Mouse (Mus musculus) embryonic facial prominence, embryonic 15.5 days (tissue): ENCODE results near the gene Lrp1. TPM values are rescaled to one million over a fixed set of nuclear protein-coding genes. Genes with fewer than 3 reads are reported as not detected.

Experiments
- ATAC-seq: fragments of 200-750 bp; cut with Nextera tagmentation; 2 replicates; pipeline ENCODE4 v1.8.0; 2017; ENCODE audit warnings: low read depth, moderate TSS enrichment; ENCODE audit not compliant: insufficient number of reproducible peaks, low FRiP score, low TSS enrichment
- H3K27ac ChIP-seq: fragments of 300-500 bp; sonication (generic); replicated peaks from 2 replicates; pipeline ENCODE4 v1.5.1; 2015; ENCODE audit warnings: mild to moderate bottlenecking, inconsistent platforms
- H3K27me3 ChIP-seq: fragments of 300-500 bp; sonication (generic); 2 replicates; pipeline ENCODE4 v1.6.1; 2015; ENCODE audit warnings: inconsistent platforms
- H3K36me3 ChIP-seq: fragments of 300-500 bp; sonication (generic); 2 replicates; pipeline ENCODE4 v1.6.1; 2015; ENCODE audit warnings: mild to moderate bottlenecking, inconsistent platforms
- H3K4me1 ChIP-seq: fragments of 300-500 bp; sonication (generic); 2 replicates; pipeline ENCODE4 v1.6.1; 2015; ENCODE audit warnings: inconsistent platforms
- H3K4me2 ChIP-seq: fragments of 300-500 bp; sonication (generic); replicated peaks from 2 replicates; pipeline ENCODE4 v1.6.1; 2015; ENCODE audit warnings: mild to moderate bottlenecking, inconsistent platforms
- H3K4me3 ChIP-seq: fragments of 300-500 bp; sonication (generic); replicated peaks from 2 replicates; pipeline ENCODE4 v1.5.1; 2015; ENCODE audit warnings: mild to moderate bottlenecking, inconsistent platforms
- H3K9ac ChIP-seq: fragments of 300-500 bp; sonication (generic); 2 replicates; pipeline ENCODE4 v1.6.1; 2015; ENCODE audit warnings: inconsistent platforms
- H3K9me3 ChIP-seq: fragments of 300-500 bp; sonication (generic); replicated peaks from 2 replicates; pipeline ENCODE4 v1.6.1; 2016; ENCODE audit warnings: inconsistent platforms
- WGBS: fragments of 180-500 bp; shearing (Covaris S2); methylation state at CpG from one replicate; pipeline ENCODE4 v1.1.7; 2015; 5-methylcytosine and 5-hydroxymethylcytosine counted together
- polyA plus RNA-seq: library from polyadenylated mRNA; unstranded; fragments of >200 nt; fragmentation: Nextera tagmentation; extraction: Ambion mirVana; gene quantifications from 2 replicates; pipeline ENCODE4 v1.2.1, GENCODE M21; 2015

The Lrp1 gene
- polyA plus RNA-seq, 1 experiment from 2014 or later, result 163 TPM

DNA sequence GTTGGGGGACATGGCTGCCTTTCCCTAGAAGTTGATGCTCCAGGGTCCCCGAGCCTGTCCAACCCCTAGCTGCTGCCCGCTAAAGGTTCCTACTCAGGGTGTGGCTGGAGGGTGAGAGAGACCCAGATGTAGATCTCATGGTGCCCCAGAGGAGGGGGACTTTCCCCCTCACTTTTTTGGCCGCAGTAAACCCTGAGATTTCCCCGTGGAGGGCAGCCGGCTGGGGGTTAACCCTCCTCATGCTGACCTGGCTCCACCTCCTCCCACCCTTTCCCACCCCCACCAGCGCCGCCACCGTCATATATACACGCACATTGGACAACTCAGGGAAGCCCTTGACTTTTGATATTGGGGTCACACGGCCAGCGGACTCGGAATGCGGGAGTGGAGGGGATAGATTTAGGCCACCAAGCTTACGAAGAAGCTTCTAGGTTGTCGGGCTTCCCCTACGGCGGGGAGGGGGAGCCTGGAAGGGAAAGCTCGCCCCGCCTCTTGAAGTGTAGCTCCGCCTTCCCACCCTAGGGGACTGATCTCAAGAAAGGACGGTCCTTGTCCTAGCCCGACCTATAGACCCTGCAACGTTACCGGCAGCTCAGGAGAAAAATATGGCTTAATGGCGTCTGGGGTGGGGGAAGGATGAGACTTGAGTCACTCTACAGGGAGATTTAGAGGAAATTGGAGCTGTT, 22.7 kb upstream of the Lrp1 start:
- H3K4me1 ChIP-seq, result peaks cover 29% of the 10 kb centered on the region
- H3K27ac ChIP-seq, result peak overlapping the region; percentile 94
- peaks cover 19% of the 10 kb centered on the region for H3K36me3 ChIP-seq
- no peaks in the 10 kb centered on the region for H3K27me3 ChIP-seq
- peak overlapping the region; percentile 77 for H3K4me2 ChIP-seq
- H3K9me3 ChIP-seq, result no peaks in the 10 kb centered on the region
- 0 out of 2 replicates have a peak, but pooled peaks have one; percentile 60 for ATAC-seq
- WGBS, result under 1% methylated on average over 25 of the region's 25 CpGs
- H3K9ac ChIP-seq, result peak overlapping the region; percentile 51
- peak overlapping the region; percentile 58 for H3K4me3 ChIP-seq

DNA sequence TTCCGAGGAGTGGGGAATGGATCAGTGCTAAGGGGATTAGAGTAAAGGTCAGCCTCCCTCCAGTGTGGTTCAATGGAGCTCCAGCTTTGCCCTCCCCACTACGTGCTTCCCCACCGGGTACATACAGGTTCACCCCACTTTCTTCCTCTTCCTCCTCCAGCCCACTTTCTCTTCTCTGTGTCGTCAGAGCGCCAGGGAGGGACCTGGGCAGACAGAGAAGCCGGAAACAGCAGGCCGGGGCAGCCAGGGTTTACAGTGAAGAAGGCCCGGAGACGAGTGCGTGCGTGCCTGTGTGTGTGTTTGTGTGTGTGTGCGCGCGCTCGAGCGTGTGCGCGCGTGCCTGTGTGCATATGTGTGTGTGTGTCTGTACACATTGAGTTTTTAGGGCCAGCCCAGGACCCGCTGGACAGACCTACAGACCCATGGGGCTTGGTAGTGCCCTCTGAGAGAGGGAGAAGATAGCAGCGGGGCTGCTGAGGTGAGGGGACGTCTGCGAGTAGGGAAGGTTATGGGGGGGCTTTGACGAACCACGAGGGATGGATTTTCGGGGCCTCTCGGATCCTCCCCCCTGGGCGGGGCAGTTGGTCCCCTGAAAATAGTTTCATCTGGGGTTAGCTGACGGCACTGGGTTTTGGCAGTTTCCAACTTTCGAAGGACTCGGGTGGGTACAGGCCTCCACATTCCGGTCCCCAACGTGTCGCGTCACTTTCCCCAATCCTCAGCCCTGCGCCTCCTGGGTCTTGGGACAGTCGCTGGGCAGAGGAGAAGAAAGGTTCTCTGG, 22.0 kb upstream of the Lrp1 start, which contains the start of gene Stat6:
Gene Stat6, plus strand, starts transcription at position 215 of the 781 bp plus-strand sequence.
- peak within 1 kb of the TSS; percentile 58 for H3K4me3 ChIP-seq
- peak within 1 kb of the TSS; percentile 51 for H3K9ac ChIP-seq
- no peaks in the 10 kb centered on the region for H3K9me3 ChIP-seq
- H3K27me3 ChIP-seq, result no peaks in the 10 kb centered on the region
- peak within 1 kb of the TSS; percentile 94 for H3K27ac ChIP-seq
- H3K4me1 ChIP-seq, result peaks cover 29% of the 10 kb centered on the region
- peak; percentile 68 for ATAC-seq
- peaks cover 13% of the 10 kb centered on the region for H3K36me3 ChIP-seq
- H3K4me2 ChIP-seq, result peak within 1 kb of the TSS; percentile 77
- 4% methylated on average over 37 of the region's 37 CpGs for whole genome bisulfite sequencing

DNA sequence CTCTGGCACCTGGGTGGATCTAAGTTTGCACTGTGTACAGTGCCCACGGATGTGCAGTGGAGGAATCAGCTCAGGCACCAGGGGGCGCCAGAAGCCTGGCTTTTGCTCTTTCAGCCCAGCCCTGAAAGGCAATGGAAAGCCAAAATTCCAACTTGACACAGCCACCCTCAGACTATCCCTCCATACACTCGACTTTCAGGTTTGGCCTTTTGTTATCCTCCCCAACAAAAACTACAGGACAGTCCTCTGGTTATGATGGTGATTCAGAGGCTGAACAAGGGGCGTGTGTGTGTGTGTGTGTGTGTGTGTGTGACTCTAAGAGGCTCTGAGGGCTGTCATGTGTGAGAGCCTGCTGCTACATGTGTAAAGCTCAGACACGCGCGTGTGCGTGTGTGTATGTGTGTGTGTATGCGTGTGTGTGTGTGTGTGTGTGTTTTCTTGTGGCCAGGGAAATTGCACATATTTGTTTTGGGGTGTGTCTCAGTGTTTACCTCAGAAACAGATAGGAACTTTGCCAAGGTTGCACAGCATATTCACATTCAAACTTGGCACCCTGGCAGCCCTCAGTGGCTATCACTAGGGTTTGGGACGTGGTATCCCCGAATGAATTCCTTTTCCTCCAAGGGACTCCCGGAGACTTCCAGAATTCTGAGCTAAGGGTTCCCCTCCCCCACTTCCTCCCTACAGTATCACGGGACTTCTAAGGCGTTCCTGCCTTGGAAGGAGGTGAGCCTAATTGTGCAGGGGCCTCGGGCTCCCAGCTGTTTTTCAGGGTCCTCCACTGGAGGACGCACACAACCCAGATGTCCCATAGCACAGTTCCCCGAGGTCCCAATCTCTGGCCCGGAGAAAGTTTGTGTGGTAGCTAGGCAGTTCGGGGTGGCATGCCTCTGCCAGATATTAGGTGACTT, 21.2 kb upstream of the Lrp1 start:
- H3K4me1 ChIP-seq, result peaks cover 29% of the 10 kb centered on the region
- H3K9me3 ChIP-seq, result no peaks in the 10 kb centered on the region
- 5% methylated on average over 19 of the region's 19 CpGs for WGBS
- peak overlapping the region; percentile 94 for H3K27ac ChIP-seq
- H3K4me3 ChIP-seq, result peak overlapping the region; percentile 58
- peak overlapping the region; percentile 77 for H3K4me2 ChIP-seq
- peak overlapping the region; percentile 51 for H3K9ac ChIP-seq
- peaks cover 7% of the 10 kb centered on the region; the same call in 1 of the 2 replicates for H3K36me3 ChIP-seq
- ATAC-seq, result peak; percentile 76
- no peaks in the 10 kb centered on the region for H3K27me3 ChIP-seq

DNA sequence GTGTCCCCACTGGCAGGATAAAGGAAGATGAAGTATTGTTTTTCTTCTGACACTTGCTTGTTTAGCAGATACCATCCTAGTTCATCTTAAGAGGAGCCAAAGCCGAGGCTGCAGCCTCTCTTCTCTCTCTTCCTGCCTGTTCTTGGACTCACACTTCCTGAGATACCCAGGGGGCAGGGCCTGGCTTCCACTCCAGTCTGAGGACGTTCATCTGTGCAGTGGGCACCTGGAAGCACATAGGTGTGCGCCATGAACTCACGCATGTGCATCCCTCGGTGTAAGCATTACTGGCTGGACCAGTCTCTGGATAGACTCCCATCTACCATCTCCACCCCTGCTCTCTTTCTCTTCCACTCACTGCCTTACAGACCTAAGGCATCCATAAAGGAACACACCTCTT, 19.5 kb upstream of the Lrp1 start:
- Histone ChIP-seq H3K4me1 (peaks cover 29% of the 10 kb centered on the region), H3K27ac (0 out of 2 replicates have a peak overlapping the region, but pooled peaks have one; percentile 13), H3K36me3 (no peaks in the 10 kb centered on the region), H3K4me3 (no peak overlapping the region), H3K9ac (no peak overlapping the region), H3K9me3 (no peaks in the 10 kb centered on the region), H3K4me2 (no peak overlapping the region), H3K27me3 (no peaks in the 10 kb centered on the region)
- ATAC-seq, result no peak
- 62% methylated on average over 5 of the region's 5 CpGs for WGBS

DNA sequence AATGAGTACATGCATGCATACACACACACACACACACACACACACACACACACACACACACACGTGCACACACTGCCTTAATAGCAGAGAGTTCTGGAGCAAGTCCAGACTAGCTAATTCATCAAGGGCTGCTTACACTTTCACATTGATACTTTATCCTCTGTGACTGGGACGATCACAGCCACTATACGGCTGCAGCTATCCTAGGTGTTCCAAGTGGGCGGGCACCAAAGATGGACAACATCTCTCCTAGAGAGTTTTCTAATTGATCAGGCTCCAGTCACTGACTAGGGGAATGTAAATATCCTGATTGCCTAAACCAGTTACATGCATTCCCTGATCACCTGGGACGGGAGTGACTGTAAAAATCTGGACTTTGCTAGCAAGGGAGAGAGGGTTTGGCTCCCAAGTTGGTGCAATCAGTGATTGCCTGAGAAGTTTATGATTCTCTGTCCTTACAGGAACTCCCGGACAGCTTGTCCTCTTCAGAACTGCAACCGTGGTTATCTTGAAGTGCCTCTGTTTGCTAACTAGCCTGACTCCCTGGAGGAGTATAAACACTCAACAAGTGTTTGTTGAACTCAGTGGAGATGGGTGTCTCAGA, 11.8 kb upstream of the Lrp1 start:
- Histone ChIP-seq H3K27me3 (no peaks in the 10 kb centered on the region), H3K27ac (no peak overlapping the region), H3K4me2 (no peak overlapping the region), H3K9ac (no peak overlapping the region), H3K4me1 (no peaks in the 10 kb centered on the region), H3K4me3 (no peak overlapping the region), H3K9me3 (no peaks in the 10 kb centered on the region), H3K36me3 (no peaks in the 10 kb centered on the region)
- WGBS, result 52% methylated on average over 7 of the region's 7 CpGs
- ATAC-seq, result no peak; the same call in 1 of the 2 replicates

DNA sequence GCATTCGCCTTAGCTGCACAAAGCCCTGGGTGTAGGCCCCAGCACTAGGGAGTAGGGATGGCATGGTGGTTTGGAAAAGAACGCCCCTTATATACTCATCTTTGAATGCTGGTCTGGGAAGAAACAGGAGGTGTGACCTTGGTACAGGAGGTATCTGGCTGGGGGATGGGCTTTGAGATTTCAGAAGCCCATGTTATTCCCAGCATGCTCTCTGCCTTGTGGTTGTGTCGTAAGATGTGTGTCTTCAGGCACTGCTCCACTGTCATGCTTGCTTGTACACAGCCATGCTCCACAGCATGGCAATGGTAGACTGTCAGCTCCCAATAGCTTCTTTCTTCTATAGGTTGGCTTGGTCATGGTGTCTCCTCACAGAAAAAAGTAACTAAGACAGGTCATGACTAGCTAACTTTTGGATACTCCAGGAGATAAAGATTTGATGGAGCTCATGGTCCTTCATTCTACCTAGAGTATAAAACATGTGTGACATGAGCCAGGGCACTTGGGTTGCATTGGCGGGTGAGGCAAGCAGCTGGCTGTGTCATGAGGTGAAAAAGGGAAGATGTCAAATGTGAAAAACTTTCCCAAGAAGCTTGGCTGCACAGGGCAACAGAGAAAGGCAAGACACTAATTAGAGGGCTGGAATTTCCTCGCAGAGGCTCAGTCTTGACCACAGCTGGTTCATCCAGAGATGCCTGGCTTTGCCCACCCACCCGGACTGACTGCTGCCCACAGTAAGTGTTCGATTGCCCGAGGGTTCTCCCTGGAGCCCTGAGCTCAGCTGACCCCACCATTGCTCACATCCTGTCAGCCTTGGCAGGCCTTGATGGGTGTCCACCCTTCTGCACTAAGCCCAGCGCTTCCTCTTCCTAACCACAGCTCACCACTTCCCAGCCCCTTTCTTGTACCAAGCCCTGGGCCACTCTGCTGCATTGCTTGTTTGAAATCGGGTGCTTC, 10.6 kb upstream of the Lrp1 start:
- no peaks in the 10 kb centered on the region for H3K36me3 ChIP-seq
- no peak overlapping the region for H3K4me2 ChIP-seq
- no peaks in the 10 kb centered on the region for H3K9me3 ChIP-seq
- peak; percentile 75; the same call in 1 of the 2 replicates for ATAC-seq
- WGBS, result 73% methylated on average over 10 of the region's 10 CpGs
- no peaks in the 10 kb centered on the region for H3K4me1 ChIP-seq
- no peak overlapping the region for H3K9ac ChIP-seq
- H3K27ac ChIP-seq, result no peak overlapping the region
- no peaks in the 10 kb centered on the region for H3K27me3 ChIP-seq
- no peak overlapping the region for H3K4me3 ChIP-seq

DNA sequence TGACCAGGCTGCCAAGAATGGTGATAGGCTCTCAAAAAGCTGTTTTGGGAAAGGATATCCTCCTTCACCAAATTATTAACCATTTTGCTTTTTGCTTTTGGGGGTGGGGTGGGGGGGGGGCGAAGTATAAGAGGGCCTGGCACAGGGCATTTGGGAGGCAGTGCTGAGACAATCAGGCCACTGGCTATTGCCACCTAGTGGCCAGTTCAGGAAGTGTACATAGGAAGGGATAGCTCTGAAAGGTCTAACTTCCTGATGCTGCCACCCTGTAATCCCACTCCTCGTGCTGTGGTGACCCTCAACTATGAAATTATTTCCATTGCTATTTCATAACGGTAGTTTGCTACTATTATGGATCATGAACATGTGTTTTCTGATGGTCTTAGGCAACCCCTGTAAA, 5.5 kb upstream of the Lrp1 start:
- ATAC-seq, result no peak
- Histone ChIP-seq H3K27me3 (no peaks in the 10 kb centered on the region), H3K4me3 (no peak overlapping the region), H3K36me3 (no peaks in the 10 kb centered on the region), H3K9me3 (no peaks in the 10 kb centered on the region), H3K9ac (no peak overlapping the region), H3K4me2 (no peak overlapping the region), H3K4me1 (peaks cover 8% of the 10 kb centered on the region), H3K27ac (no peak overlapping the region)
- WGBS, result 81% methylated on average over 3 of the region's 3 CpGs

DNA sequence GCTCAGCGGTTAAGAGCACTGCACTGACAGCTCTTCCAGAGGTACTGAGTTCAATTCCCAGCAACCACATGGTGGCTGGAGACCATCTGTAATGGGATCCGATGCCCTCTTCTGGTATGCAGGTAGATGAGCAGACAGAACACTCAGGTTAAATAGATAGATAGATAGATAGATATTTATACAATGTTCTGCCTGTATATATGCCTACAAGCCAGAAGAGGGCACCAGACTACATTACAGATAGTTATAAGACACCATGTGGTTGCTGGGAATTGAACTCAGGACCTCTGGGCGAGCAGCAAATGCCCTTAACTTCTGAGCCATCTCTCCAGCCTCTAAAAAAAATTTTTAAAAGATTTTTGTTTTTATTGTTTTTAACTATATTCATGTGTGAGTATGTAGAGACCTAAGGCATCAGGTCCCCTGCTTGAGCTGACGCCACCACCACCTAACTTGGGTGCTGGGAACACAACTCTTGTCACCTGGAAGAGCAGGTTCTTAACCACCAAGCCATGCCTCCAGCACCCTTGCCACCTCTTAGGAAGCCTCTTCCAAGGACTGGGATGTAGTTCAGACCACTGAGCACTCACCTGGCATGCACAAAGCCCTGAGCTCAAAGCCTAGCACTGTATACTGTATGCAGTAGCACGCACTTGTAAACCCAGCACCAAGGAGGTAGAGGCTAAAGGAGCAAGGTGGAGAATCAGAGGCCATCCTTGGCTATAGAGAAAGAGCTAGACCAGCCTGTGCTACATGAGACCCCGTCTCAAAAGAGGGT, 2.7 kb upstream of the Lrp1 start:
- Histone ChIP-seq H3K9me3 (no peaks in the 10 kb centered on the region), H3K4me1 (peaks cover 23% of the 10 kb centered on the region), H3K4me3 (no peak overlapping the region), H3K27ac (no peak overlapping the region), H3K27me3 (no peaks in the 10 kb centered on the region), H3K4me2 (no peak overlapping the region), H3K36me3 (no peaks in the 10 kb centered on the region), H3K9ac (no peak overlapping the region)
- no peak for ATAC-seq
- 92% methylated on average over 6 of the region's 6 CpGs for WGBS

DNA sequence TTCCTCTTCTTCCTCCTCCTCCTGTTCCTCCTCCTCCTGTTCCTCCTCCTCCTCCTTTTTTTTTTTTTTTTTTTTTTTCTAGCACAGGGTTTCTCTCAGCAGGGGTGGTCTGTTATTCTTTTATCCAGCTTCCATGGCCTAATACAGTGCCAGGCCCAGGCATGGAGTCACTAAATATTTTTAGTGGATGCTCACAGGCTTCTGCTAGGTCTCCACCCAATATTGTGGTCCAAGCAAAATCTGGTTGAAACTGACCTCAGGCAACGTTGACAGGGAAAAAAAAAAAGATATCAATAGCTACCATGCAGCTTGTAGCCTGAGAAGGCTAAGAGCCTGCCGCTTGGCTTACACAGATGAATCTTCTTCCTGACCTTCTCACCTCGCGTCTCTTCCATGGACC, 1.7 kb upstream of the Lrp1 start:
- H3K27ac ChIP-seq, result peak overlapping the region; percentile 98
- 64% methylated on average over 4 of the region's 4 CpGs for WGBS

More for the DNA sequence above, 1.7 kb upstream of the Lrp1 start:
- peaks cover 32% of the 10 kb centered on the region for H3K4me1 ChIP-seq
- no peak overlapping the region for H3K9ac ChIP-seq
- H3K4me2 ChIP-seq, result no peak overlapping the region
- H3K4me3 ChIP-seq, result no peak overlapping the region
- H3K9me3 ChIP-seq, result no peaks in the 10 kb centered on the region
- H3K36me3 ChIP-seq, result no peaks in the 10 kb centered on the region
- H3K27me3 ChIP-seq, result no peaks in the 10 kb centered on the region
- ATAC-seq, result no peak
